Mouse (Mus musculus): Measurements from ENCODE around the gene Mrpl24. TPM values are rescaled to one million over a fixed set of nuclear protein-coding genes. Genes with fewer than 3 reads are reported as not detected.

The Mrpl24 gene
- polyA plus RNA-seq, 1 experiment, result 72.4 TPM

DNA sequence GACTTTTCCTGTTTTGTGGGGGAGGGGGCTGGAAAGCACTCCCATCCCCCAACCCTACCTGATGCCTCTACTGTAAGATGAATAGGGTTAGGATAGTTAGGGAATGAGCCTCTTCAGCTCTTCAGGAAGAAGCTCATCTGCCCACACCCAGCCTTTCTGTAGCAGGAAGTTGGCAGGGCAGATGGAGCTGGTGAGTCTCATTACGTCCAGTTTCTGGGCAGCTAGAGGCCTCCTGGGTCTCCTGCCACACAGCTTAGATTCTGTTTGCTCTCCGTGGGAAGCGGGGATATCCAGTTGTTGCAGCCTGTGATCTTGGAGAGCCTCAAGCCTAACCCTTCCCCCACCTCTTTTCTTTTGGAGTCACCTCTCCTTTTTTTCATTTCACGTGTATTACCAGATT lies 9.4 kb upstream of the Mrpl24 start:
- H3K27me3 ChIP-seq (ENCODE audit: control insufficient read depth, insufficient read depth, low read length), result no peaks in the 10 kb centered on the region
- WGBS, result 68% methylated on average over 4 of the region's 4 CpGs
- 0 out of 2 replicates have a peak overlapping the region, but pooled peaks have one; percentile 2 for H3K27ac ChIP-seq (ENCODE audit: control insufficient read depth, insufficient read depth, low read length)
- no peak for TF ChIP-seq POLR2A (IDR thresholded peaks at IDR 0.05; ENCODE audit: control insufficient read depth, extremely low read depth, insufficient read depth, low read length, poor library complexity)
- TF ChIP-seq CTCF (IDR thresholded peaks at IDR 0.05; ENCODE audit: borderline replicate concordance, control insufficient read depth, extremely low read depth, insufficient read depth, low read length, poor library complexity), result no peak
- H3K4me1 ChIP-seq (replicated peaks; ENCODE audit: control insufficient read depth, insufficient read depth, low read length), result peaks cover 31% of the 10 kb centered on the region
- no peak for DNase-seq
- H3K4me3 ChIP-seq (ENCODE audit: control insufficient read depth, insufficient read depth, low read length), result no peak overlapping the region
- H3K36me3 ChIP-seq (ENCODE audit: control insufficient read depth, insufficient read depth, low read length), result peaks cover 7% of the 10 kb centered on the region; the same call in 1 of the 2 replicates

DNA sequence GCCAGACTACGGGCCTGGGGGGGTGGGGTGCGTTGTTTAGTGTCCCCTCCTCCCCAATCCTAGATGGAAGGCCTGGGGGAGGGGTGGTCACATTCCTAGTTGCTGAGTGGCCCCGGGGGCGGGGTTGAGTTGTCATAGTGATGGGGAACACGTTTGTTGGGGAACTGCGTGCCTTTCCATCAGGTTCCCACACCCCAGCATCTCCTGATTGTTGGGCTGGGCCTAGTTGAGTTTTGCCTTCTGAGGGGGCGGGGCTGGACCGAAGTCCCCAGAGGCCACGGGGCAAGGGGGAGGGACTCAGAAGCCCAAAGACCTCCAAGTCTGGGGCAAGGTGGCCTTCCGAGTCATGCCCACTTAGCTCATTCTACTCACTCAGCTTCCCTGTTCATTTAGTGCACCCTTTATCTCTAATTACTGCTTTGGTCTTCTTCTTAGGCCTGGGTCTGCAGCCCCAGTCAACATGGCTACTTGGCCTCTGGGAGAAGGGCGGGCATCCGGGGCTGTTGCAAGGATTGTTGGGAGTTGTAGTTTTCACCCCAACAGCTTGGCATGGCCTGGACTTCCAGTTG lies 8.6 kb upstream of the Mrpl24 start:
- TF ChIP-seq POLR2A (IDR thresholded peaks at IDR 0.05; ENCODE audit: control insufficient read depth, extremely low read depth, insufficient read depth, low read length, poor library complexity), result no peak
- TF ChIP-seq CTCF (IDR thresholded peaks at IDR 0.05; ENCODE audit: borderline replicate concordance, control insufficient read depth, extremely low read depth, insufficient read depth, low read length, poor library complexity), result no peak
- Histone ChIP-seq H3K27ac (ENCODE audit: control insufficient read depth, insufficient read depth, low read length) (no peak overlapping the region; the same call in 1 of the 2 replicates), H3K27me3 (ENCODE audit: control insufficient read depth, insufficient read depth, low read length) (no peaks in the 10 kb centered on the region), H3K4me3 (ENCODE audit: control insufficient read depth, insufficient read depth, low read length) (peak overlapping the region; percentile 30), H3K4me1 (replicated peaks; ENCODE audit: control insufficient read depth, insufficient read depth, low read length) (peaks cover 31% of the 10 kb centered on the region), H3K36me3 (ENCODE audit: control insufficient read depth, insufficient read depth, low read length) (peaks cover 9% of the 10 kb centered on the region; the same call in 1 of the 2 replicates)
- DNase-seq, result peak; percentile 19
- 54% methylated on average over 12 of the region's 12 CpGs for WGBS

DNA sequence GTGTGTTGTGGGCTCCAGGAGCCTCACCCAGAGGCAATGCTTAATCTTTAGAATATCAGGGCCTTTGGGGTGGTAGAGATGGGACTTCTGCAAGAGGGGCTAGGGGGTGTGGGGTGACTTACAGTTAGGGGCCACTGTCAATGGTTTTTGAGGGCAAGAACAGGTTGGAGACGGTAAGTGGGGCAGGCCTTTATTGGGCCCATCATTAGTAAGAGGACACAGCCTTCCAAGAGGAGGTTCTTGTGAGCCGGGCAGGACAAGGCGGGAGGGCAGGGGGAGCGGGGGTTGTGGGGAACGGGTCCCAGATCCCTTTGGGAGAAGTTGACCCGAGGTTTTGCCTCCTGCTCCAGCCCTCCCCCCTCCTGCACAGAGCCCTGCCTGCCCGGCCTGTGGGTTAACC lies 5.8 kb upstream of the Mrpl24 start:
- Histone ChIP-seq H3K36me3 (ENCODE audit: control insufficient read depth, insufficient read depth, low read length) (peaks cover 18% of the 10 kb centered on the region), H3K27ac (ENCODE audit: control insufficient read depth, insufficient read depth, low read length) (no peak overlapping the region), H3K27me3 (ENCODE audit: control insufficient read depth, insufficient read depth, low read length) (no peaks in the 10 kb centered on the region), H3K4me1 (replicated peaks; ENCODE audit: control insufficient read depth, insufficient read depth, low read length) (peaks cover 17% of the 10 kb centered on the region), H3K4me3 (ENCODE audit: control insufficient read depth, insufficient read depth, low read length) (no peak overlapping the region)
- no peak for TF ChIP-seq CTCF (IDR thresholded peaks at IDR 0.05; ENCODE audit: borderline replicate concordance, control insufficient read depth, extremely low read depth, insufficient read depth, low read length, poor library complexity)
- TF ChIP-seq POLR2A (IDR thresholded peaks at IDR 0.05; ENCODE audit: control insufficient read depth, extremely low read depth, insufficient read depth, low read length, poor library complexity), result no peak
- 93% methylated on average over 7 of the region's 7 CpGs for WGBS
- no peak for DNase-seq

DNA sequence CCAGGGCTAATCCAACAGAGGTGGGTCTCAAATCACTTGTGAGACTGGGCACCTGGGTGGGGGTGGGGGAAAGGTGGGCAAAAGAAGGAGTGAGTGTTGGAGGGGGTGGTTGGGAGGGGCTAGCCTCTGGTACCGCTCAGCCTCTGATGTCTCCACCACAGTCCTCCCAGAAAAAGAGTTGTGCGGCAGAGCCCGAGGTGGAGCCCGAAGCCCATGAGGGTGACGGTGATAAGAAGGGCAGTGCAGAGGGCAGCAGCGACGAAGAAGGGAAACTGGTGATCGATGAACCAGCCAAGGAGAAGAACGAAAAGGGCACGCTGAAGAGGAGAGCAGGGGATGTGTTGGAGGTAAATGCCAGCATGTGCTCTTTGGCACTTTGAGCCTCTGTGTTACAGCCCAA lies 5.4 kb upstream of the Mrpl24 start:
- H3K36me3 ChIP-seq (ENCODE audit: control insufficient read depth, insufficient read depth, low read length), result peaks cover 18% of the 10 kb centered on the region

DNA sequence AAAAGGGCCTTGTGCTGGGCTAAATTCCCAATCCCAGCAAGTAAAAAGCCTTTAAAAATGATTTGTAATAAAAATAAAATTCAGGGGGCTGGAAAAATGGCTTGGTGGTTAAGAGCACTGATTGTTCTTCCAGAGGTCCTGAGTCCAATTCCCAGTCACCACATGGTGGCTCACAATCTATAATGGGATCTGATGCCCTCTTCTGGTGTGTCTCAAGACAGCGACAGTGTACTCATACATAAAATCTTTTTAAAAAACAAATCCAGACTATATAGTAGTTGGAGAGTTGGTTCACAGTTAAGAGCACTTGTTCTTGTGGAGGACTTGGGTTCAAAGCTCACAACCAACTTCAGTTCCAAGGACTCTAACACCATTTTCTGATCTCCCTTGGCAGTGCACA lies 2.3 kb upstream of the Mrpl24 start:
- H3K4me3 ChIP-seq (ENCODE audit: control insufficient read depth, insufficient read depth, low read length), result no peak overlapping the region
- peaks cover 21% of the 10 kb centered on the region for H3K36me3 ChIP-seq (ENCODE audit: control insufficient read depth, insufficient read depth, low read length)
- 100% methylated on average over 1 of the region's 1 CpGs for WGBS
- TF ChIP-seq POLR2A (IDR thresholded peaks at IDR 0.05; ENCODE audit: control insufficient read depth, extremely low read depth, insufficient read depth, low read length, poor library complexity) (no peak), CTCF (IDR thresholded peaks at IDR 0.05; ENCODE audit: borderline replicate concordance, control insufficient read depth, extremely low read depth, insufficient read depth, low read length, poor library complexity) (no peak)
- DNase-seq, result no peak
- H3K4me1 ChIP-seq (replicated peaks; ENCODE audit: control insufficient read depth, insufficient read depth, low read length), result no peaks in the 10 kb centered on the region
- H3K27ac ChIP-seq (ENCODE audit: control insufficient read depth, insufficient read depth, low read length), result no peak overlapping the region
- H3K27me3 ChIP-seq (ENCODE audit: control insufficient read depth, insufficient read depth, low read length), result no peaks in the 10 kb centered on the region

More for the DNA sequence above, 5.4 kb upstream of the Mrpl24 start:
- Histone ChIP-seq H3K4me3 (ENCODE audit: control insufficient read depth, insufficient read depth, low read length) (no peak overlapping the region), H3K27me3 (ENCODE audit: control insufficient read depth, insufficient read depth, low read length) (no peaks in the 10 kb centered on the region), H3K4me1 (replicated peaks; ENCODE audit: control insufficient read depth, insufficient read depth, low read length) (peaks cover 14% of the 10 kb centered on the region), H3K27ac (ENCODE audit: control insufficient read depth, insufficient read depth, low read length) (no peak overlapping the region)
- no peak for DNase-seq
- whole genome bisulfite sequencing, result 99% methylated on average over 10 of the region's 10 CpGs
- TF ChIP-seq POLR2A (IDR thresholded peaks at IDR 0.05; ENCODE audit: control insufficient read depth, extremely low read depth, insufficient read depth, low read length, poor library complexity) (no peak), CTCF (IDR thresholded peaks at IDR 0.05; ENCODE audit: borderline replicate concordance, control insufficient read depth, extremely low read depth, insufficient read depth, low read length, poor library complexity) (no peak)

DNA sequence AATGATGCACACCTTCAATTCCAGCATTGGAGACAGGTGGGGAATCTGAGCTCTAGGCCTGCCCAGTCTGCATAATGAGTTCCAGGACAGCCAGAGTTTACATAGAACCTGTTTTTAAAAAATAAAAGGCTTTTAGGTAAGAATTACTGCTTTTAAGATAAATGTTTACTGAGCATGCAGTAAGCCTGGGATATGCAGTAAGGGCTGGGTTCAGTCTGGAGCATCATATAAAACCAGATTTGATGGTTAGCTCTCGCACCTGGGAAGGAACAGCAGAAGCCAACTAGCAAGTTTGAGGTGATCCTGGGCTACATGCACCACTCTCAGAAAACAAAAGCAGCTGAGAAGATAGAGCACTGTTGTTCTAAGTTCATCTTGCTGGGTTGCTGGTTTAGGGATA lies 755 bp upstream of the Mrpl24 start:
- no peaks in the 10 kb centered on the region for H3K4me1 ChIP-seq (replicated peaks; ENCODE audit: control insufficient read depth, insufficient read depth, low read length)
- no peaks in the 10 kb centered on the region for H3K27me3 ChIP-seq (ENCODE audit: control insufficient read depth, insufficient read depth, low read length)
- H3K36me3 ChIP-seq (ENCODE audit: control insufficient read depth, insufficient read depth, low read length), result peaks cover 33% of the 10 kb centered on the region
- H3K27ac ChIP-seq (ENCODE audit: control insufficient read depth, insufficient read depth, low read length), result no peak overlapping the region
- H3K4me3 ChIP-seq (ENCODE audit: control insufficient read depth, insufficient read depth, low read length), result no peak overlapping the region
- 98% methylated on average over 1 of the region's 1 CpGs for WGBS
- TF ChIP-seq POLR2A (IDR thresholded peaks at IDR 0.05; ENCODE audit: control insufficient read depth, extremely low read depth, insufficient read depth, low read length, poor library complexity) (no peak), CTCF (IDR thresholded peaks at IDR 0.05; ENCODE audit: borderline replicate concordance, control insufficient read depth, extremely low read depth, insufficient read depth, low read length, poor library complexity) (no peak)
- DNase-seq, result no peak
